Mouse (Mus musculus): ENCODE data around the gene Dhx34.

DNA sequence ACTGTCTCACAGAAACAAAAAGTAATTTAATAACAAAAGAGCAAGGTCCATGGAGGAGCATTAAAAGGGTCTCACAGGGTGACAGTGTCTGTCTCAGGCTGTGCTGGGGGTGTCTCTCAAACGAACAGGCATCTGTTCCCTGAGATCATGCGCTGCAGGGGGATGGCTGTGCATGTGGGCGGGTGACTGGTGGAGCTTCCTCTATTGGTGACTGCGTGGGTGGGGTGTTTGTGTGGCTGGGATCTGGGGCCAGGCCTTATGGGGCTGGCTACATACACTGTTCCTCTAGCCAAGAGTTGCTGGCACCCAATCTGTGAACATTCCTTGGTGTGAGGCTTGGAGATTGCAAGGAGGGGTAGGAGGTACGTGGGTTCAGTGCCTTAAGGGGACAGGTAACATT lies 72.6 kb downstream of the Dhx34 start:
- TF ChIP-seq CHD2 (IDR thresholded peaks at IDR 0.05; ENCODE audit: low read depth, low read length) (no peak), HCFC1 (IDR thresholded peaks at IDR 0.05; ENCODE audit: borderline replicate concordance, insufficient read depth, low read length) (no peak), ZNF384 (IDR thresholded peaks at IDR 0.05; ENCODE audit: low read depth, low read length) (no peak), MAFK (IDR thresholded peaks at IDR 0.05; ENCODE audit: insufficient read depth, low read depth, low read length) (no peak), ZC3H11A (IDR thresholded peaks at IDR 0.05; ENCODE audit: borderline replicate concordance, low read depth, low read length) (no peak)
